Mouse (Mus musculus) hindbrain, embryonic 16.5 days (tissue): ENCODE results near the gene Tbc1d15. TPM values are rescaled to one million over a fixed set of nuclear protein-coding genes. Genes with fewer than 3 reads are reported as not detected.
"Not testable (repeated sequence)": the region's sequence is repeated elsewhere in the genome, so short reads cannot be mapped to it uniquely, and the experiment has no call there.

Source experiments
- ATAC-seq: fragments of 200-750 bp; cut with Nextera tagmentation; 2 replicates; pipeline ENCODE4 v1.8.0; 2017; ENCODE audit warnings: moderate TSS enrichment, moderate library complexity
- H3K27ac ChIP-seq: fragments of 300-500 bp; sonication (generic); 2 replicates; pipeline ENCODE4 v1.5.1; 2014; ENCODE audit warnings: low read depth, mild to moderate bottlenecking, control low read depth, low read length, moderate library complexity
- H3K27me3 ChIP-seq: fragments of 300-500 bp; sonication (generic); replicated peaks from 2 replicates; pipeline ENCODE4 v1.6.1; 2014; ENCODE audit warnings: low read length; ENCODE audit not compliant: control insufficient read depth, insufficient read depth
- H3K36me3 ChIP-seq: fragments of 300-500 bp; sonication (generic); 2 replicates; pipeline ENCODE4 v1.6.1; 2014; ENCODE audit warnings: mild to moderate bottlenecking, low read length, moderate library complexity, mixed read lengths; ENCODE audit not compliant: control insufficient read depth, insufficient read depth
- H3K4me1 ChIP-seq: fragments of 300-500 bp; sonication (generic); 2 replicates; pipeline ENCODE4 v1.6.1; 2014; ENCODE audit warnings: low read depth, low read length; ENCODE audit not compliant: control insufficient read depth, insufficient read depth
- H3K4me2 ChIP-seq: fragments of 300-500 bp; sonication (generic); 2 replicates; pipeline ENCODE4 v1.6.1; 2014; ENCODE audit warnings: mild to moderate bottlenecking, low read length, control low read depth, moderate library complexity
- H3K4me3 ChIP-seq: fragments of 300-500 bp; sonication (generic); 2 replicates; pipeline ENCODE4 v1.5.1; 2014; ENCODE audit warnings: mild to moderate bottlenecking, low read length, control low read depth, moderate library complexity
- H3K9ac ChIP-seq: fragments of 300-500 bp; sonication (generic); 2 replicates; pipeline ENCODE4 v1.6.1; 2014; ENCODE audit warnings: low read depth, mild to moderate bottlenecking, control low read depth, low read length, moderate library complexity
- H3K9me3 ChIP-seq: fragments of 300-500 bp; sonication (generic); 2 replicates; pipeline ENCODE4 v1.6.1; 2014; ENCODE audit warnings: mild to moderate bottlenecking, low read length, moderate library complexity; ENCODE audit not compliant: control insufficient read depth
- WGBS: fragments of 180-500 bp; shearing (Covaris S2); extraction: QIAGEN DNeasy Blood & Tissue Kit; methylation state at CpG from one replicate; pipeline ENCODE4 v1.1.7; 2014; 5-methylcytosine and 5-hydroxymethylcytosine counted together
- polyA plus RNA-seq: library from polyadenylated mRNA; unstranded; fragments of >200 nt; fragmentation: Nextera tagmentation; extraction: Ambion mirVana; gene quantifications from 2 replicates; pipeline ENCODE4 v1.2.1, GENCODE M21; 2015

The Tbc1d15 gene
- polyA plus RNA-seq, 1 experiment from 2014 or later = 26.9 TPM

DNA sequence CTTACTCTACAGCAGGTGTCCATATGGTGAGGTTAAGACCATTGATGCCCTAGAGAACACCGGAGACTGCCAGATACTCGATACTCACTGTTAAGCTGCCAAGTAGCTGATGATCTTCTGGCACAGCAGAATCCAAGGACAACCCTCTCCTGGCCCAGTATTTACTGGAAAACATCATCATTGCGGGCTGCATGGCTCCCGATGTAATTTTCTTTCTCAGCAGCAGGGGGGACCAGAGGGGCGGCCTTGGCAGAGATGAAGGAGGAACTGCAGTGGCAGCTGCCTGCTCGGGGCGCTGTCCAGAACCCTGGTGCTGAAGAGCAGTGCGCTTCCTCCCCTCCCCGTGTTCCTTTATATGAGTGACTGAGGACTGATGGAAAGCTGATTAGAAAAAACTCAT, 66.6 kb downstream of the Tbc1d15 start, which contains the start of gene Tph2:
TSS of gene Tph2 (minus strand) at position 326 of the 400 bp plus-strand sequence.
- Histone ChIP-seq H3K9me3 (no peaks in the 10 kb centered on the region), H3K36me3 (no peaks in the 10 kb centered on the region), H3K4me2 (peak within 1 kb of the TSS; percentile 28), H3K4me3 (no peak within 1 kb of the TSS; the same call in 1 of the 2 replicates), H3K9ac (no peak within 1 kb of the TSS), H3K27ac (no peak within 1 kb of the TSS), H3K27me3 (no peaks in the 10 kb centered on the region), H3K4me1 (no peaks in the 10 kb centered on the region)
- WGBS = 6% methylated on average over 9 of the region's 9 CpGs
- ATAC-seq = peak; percentile 89

DNA sequence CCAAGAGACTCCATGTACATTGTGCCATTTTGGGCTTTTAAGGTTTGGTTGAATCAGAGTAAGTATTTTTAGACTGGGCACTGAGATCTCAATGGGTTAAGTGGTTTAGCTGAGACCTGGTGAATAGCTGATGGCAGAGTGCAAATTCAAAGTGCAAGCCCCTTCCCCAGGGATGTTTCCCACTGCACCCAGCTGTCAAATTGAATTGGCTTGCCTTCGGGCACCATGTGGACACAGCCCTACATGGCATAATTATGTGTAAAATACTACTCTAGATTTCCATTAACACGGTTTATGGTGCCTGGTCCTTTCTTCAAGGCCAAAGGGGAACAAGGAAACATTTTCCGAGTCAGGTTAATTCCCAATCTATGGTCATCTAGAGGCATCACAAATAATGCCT, 70.2 kb downstream of the Tbc1d15 start:
- 25% methylated on average over 3 of the region's 3 CpGs for WGBS
- H3K9me3 ChIP-seq = no peaks in the 10 kb centered on the region
- no peaks in the 10 kb centered on the region for H3K27me3 ChIP-seq
- no peaks in the 10 kb centered on the region for H3K4me1 ChIP-seq
- H3K9ac ChIP-seq = no peak overlapping the region
- H3K4me2 ChIP-seq = no peak overlapping the region
- no peak overlapping the region for H3K4me3 ChIP-seq
- ATAC-seq = 0 out of 2 replicates have a peak, but pooled peaks have one; percentile 22
- H3K27ac ChIP-seq = no peak overlapping the region
- H3K36me3 ChIP-seq = no peaks in the 10 kb centered on the region

DNA sequence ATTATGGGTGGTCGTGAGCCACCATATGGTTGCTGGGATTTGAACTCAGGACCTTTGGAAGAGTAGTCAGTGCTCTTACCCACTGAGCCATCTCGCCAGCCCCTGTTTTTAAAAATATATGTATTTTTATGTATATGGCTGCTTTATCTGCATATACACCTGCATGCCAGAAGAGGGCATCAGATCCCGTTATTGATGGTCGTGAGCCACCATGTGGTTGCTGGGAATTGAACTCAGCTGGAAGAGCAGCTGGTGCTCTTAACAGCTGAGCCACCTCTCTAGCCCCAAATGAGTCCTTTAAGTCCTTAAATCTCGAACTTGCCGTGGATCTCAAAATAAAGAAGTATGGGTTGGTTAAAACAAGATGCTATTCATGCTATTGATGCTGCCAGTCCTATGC, 73.2 kb downstream of the Tbc1d15 start:
- H3K4me1 ChIP-seq = not testable (repeated sequence)

GRCm38 (mm10) chr10:115175591-115175991, 75.7 kb downstream of the Tbc1d15 start:
- Histone ChIP-seq H3K4me1 (no peaks in the 10 kb centered on the region), H3K4me2 (peak overlapping the region; percentile 38), H3K36me3 (no peaks in the 10 kb centered on the region), H3K27ac (no peak overlapping the region), H3K27me3 (no peaks in the 10 kb centered on the region), H3K9ac (no peak overlapping the region), H3K4me3 (no peak overlapping the region), H3K9me3 (no peaks in the 10 kb centered on the region)
- peak; percentile 69 for ATAC-seq
- 36% methylated on average over 12 of the region's 12 CpGs for WGBS

More for the DNA sequence above, 73.2 kb downstream of the Tbc1d15 start:
- H3K9ac ChIP-seq, H3K4me3 ChIP-seq, H3K36me3 ChIP-seq, H3K9me3 ChIP-seq, H3K27me3 ChIP-seq, H3K27ac ChIP-seq, ATAC-seq, H3K4me2 ChIP-seq: not testable (repeated sequence)
- WGBS = 68% methylated on average over 6 of the region's 6 CpGs

- H3K27me3 ChIP-seq = no peaks in the 10 kb centered on the region
- H3K4me3 ChIP-seq = no peak overlapping the region
- peaks cover 5% of the 10 kb centered on the region for H3K4me1 ChIP-seq
- H3K4me2 ChIP-seq = no peak overlapping the region
- no peaks in the 10 kb centered on the region for H3K9me3 ChIP-seq
- H3K36me3 ChIP-seq = no peaks in the 10 kb centered on the region
- 82% methylated on average over 10 of the region's 10 CpGs for WGBS
- no peak overlapping the region for H3K27ac ChIP-seq
- H3K9ac ChIP-seq = no peak overlapping the region
- no peak for ATAC-seq
Observed at GRCm38 (mm10) chr10:115173336-115173735, 77.9 kb downstream of the Tbc1d15 start.

DNA sequence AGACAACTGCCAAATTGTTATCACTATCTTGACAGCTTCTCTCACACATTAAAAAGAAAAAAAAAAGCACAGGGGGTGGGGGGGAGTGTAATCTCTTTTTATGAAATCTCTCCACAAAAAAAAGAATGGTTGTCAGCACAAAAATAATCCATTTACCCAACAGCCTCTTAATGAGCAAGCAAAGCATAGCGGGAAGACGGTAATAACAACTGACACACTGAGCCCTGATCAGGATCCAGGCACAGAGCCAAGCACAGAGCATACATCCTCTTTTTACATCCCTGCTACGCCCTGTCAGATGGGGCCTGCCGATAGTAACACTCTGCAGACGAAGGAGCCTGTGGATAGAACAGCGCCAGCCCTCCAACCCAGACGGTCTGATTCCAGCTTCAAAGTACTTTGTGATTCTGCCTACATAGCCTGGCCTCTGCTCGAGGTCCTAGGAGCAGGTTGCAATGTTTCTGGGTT, 79.9 kb downstream of the Tbc1d15 start:
- no peak overlapping the region for H3K27ac ChIP-seq
- H3K4me1 ChIP-seq = peaks cover 5% of the 10 kb centered on the region
- H3K27me3 ChIP-seq = no peaks in the 10 kb centered on the region
- no peak overlapping the region for H3K9ac ChIP-seq
- no peak overlapping the region for H3K4me2 ChIP-seq
- WGBS = 30% methylated on average over 8 of the region's 8 CpGs
- no peak overlapping the region for H3K4me3 ChIP-seq
- ATAC-seq = peak; percentile 84
- no peaks in the 10 kb centered on the region for H3K36me3 ChIP-seq
- no peaks in the 10 kb centered on the region for H3K9me3 ChIP-seq

- Histone ChIP-seq H3K9me3 (no peaks in the 10 kb centered on the region), H3K27ac (no peak overlapping the region), H3K9ac (no peak overlapping the region), H3K4me3 (no peak overlapping the region), H3K36me3 (no peaks in the 10 kb centered on the region), H3K4me2 (no peak overlapping the region), H3K27me3 (no peaks in the 10 kb centered on the region), H3K4me1 (peaks cover 5% of the 10 kb centered on the region)
- ATAC-seq = 0 out of 2 replicates have a peak, but pooled peaks have one; percentile 18
- 77% methylated on average over 7 of the region's 7 CpGs for WGBS
Observed at GRCm38 (mm10) chr10:115170496-115171350, 80.5 kb downstream of the Tbc1d15 start.

GRCm38 (mm10) chr10:115169410-115169809, 81.9 kb downstream of the Tbc1d15 start:
- Histone ChIP-seq H3K36me3 (no peaks in the 10 kb centered on the region), H3K9me3 (no peaks in the 10 kb centered on the region), H3K4me3 (no peak overlapping the region), H3K4me2 (peak overlapping the region; percentile 12; the same call in 1 of the 2 replicates), H3K4me1 (peaks cover 5% of the 10 kb centered on the region), H3K27ac (no peak overlapping the region), H3K9ac (no peak overlapping the region), H3K27me3 (no peaks in the 10 kb centered on the region)
- WGBS = 18% methylated on average over 9 of the region's 9 CpGs
- 0 out of 2 replicates have a peak, but pooled peaks have one; percentile 47 for ATAC-seq

- no peak overlapping the region for H3K9ac ChIP-seq
Observed at GRCm38 (mm10) chr10:115160289-115160688, 91.0 kb downstream of the Tbc1d15 start.

More at GRCm38 (mm10) chr10:115160289-115160688, 91.0 kb downstream of the Tbc1d15 start:
- Histone ChIP-seq H3K27me3 (no peaks in the 10 kb centered on the region), H3K27ac (no peak overlapping the region), H3K9me3 (no peaks in the 10 kb centered on the region), H3K4me3 (no peak overlapping the region), H3K36me3 (no peaks in the 10 kb centered on the region), H3K4me1 (no peaks in the 10 kb centered on the region), H3K4me2 (no peak overlapping the region)
- WGBS = 79% methylated on average over 5 of the region's 5 CpGs
- ATAC-seq = no peak
